Mouse (Mus musculus): ENCODE results near the gene Ubxn1. TPM values are rescaled to one million over a fixed set of nuclear protein-coding genes. Genes with fewer than 3 reads are reported as not detected.

Ubxn1 gene
- polyA plus RNA-seq, 1 experiment: 101 TPM

DNA sequence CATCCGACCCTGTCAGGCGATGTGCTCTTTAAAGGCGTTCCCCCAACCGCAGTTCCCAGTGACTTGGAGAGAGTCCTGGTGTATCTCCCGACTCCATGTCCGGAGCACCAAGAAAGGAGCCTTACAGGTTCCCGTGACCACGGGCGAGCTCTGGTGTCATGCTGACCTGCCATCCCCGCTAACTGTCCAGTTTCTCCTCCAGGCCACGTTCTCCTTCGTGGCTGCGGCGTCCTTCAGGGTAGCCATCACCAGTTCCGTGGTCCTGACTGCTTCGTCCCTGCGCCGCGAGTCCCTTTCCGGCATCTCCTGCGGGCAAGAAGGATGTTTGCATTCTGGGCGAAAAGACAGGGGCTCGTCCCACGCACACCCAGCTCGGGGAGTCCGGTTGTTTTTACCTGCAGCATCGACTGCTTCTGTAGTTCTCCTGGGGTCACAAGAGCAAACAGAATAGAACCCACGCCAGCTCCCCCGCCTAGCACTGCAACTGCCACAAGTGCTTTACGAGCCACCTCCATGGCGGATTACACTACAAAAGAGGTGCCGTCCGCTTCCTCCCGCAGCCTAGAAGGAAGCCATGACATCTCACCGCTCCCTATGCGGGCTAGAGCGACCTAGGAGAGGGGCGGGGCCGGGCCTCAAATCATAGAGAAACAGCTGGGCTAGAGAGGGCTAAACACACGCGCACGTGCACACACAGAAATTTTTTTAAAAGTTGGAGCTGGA is 9.2 kb downstream of the Ubxn1 start, which contains the start of gene Uqcc3:
Gene Uqcc3, minus strand, starts transcription at position 613 of the 723 bp plus-strand sequence.
- peak within 1 kb of the TSS; percentile 76 for H3K4me3 ChIP-seq (replicated peaks; ENCODE audit: extremely low read depth, low read depth, low read length)
- peak; percentile 92; the same call in 1 of the 2 replicates for TF ChIP-seq POLR2A (IDR thresholded peaks at IDR 0.05; ENCODE audit: borderline replicate concordance, extremely low read depth, low read depth, low read length)
- TF ChIP-seq CTCF (IDR thresholded peaks at IDR 0.05; ENCODE audit: insufficient read depth, low read length): no peak
- H3K4me1 ChIP-seq (ENCODE audit: control insufficient read depth, insufficient read depth, low read length): peaks cover 3% of the 10 kb centered on the region
- under 1% methylated on average over 42 of the region's 42 CpGs for WGBS
- DNase-seq: peak; percentile 83

DNA sequence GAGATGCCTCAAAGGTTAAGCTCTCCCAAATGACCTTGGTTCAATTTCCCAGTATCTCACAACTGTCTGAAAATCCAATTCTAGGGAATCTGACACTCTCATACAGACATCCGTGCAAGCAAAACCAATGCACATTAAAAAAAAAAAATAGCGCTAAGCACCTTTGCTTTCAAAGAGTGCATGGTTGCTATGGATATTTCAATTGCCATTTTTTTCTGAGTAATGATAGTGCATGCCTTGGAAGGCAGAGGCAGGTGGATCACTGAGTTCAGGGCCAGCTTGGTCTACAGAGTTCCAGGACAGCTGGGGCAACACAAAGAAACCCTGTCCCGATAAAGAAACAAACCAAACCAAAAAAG is 9.7 kb downstream of the Ubxn1 start:
- DNase-seq: no peak
- 8% methylated on average over 3 of the region's 3 CpGs for WGBS
- peak overlapping the region; percentile 76 for H3K4me3 ChIP-seq (replicated peaks; ENCODE audit: extremely low read depth, low read depth, low read length)
- no peak for TF ChIP-seq POLR2A (IDR thresholded peaks at IDR 0.05; ENCODE audit: borderline replicate concordance, extremely low read depth, low read depth, low read length)
- H3K4me1 ChIP-seq (ENCODE audit: control insufficient read depth, insufficient read depth, low read length): peaks cover 3% of the 10 kb centered on the region

DNA sequence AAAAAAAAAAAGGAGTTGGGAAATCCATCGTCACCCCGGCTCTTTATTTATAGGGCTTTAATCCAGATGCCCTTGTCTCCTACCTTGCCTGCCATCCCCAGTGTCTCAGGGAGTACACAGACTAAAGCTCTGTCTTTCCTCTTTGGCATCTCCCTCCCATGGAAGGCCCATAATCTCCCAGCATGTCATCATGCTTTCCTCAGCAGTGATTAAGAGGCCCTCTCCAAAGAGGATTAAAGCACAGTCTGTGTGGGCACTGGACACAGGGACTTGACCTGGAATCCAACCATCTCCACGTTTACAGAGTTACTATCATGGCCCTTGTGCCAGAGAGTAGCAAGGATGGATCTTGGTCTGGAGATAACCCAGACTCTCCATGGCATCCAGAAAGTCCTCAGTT is 12.3 kb downstream of the Ubxn1 start, which contains the start of the genes Lbhd1 and Gm49403:
Gene Lbhd1, plus strand, starts transcription at position 117 of the 400 bp plus-strand sequence.
Gene Gm49403, plus strand, starts transcription at position 315 of the 400 bp plus-strand sequence.
- Histone ChIP-seq H3K4me1 (ENCODE audit: control insufficient read depth, insufficient read depth, low read length) (peaks cover 6% of the 10 kb centered on the region), H3K4me3 (replicated peaks; ENCODE audit: extremely low read depth, low read depth, low read length) (no peak within 1 kb of the TSS)
- no peak for TF ChIP-seq CTCF (IDR thresholded peaks at IDR 0.05; ENCODE audit: insufficient read depth, low read length)
- TF ChIP-seq POLR2A (IDR thresholded peaks at IDR 0.05; ENCODE audit: borderline replicate concordance, extremely low read depth, low read depth, low read length): no peak
- WGBS: 69% methylated on average over 3 of the region's 3 CpGs
- DNase-seq: no peak

DNA sequence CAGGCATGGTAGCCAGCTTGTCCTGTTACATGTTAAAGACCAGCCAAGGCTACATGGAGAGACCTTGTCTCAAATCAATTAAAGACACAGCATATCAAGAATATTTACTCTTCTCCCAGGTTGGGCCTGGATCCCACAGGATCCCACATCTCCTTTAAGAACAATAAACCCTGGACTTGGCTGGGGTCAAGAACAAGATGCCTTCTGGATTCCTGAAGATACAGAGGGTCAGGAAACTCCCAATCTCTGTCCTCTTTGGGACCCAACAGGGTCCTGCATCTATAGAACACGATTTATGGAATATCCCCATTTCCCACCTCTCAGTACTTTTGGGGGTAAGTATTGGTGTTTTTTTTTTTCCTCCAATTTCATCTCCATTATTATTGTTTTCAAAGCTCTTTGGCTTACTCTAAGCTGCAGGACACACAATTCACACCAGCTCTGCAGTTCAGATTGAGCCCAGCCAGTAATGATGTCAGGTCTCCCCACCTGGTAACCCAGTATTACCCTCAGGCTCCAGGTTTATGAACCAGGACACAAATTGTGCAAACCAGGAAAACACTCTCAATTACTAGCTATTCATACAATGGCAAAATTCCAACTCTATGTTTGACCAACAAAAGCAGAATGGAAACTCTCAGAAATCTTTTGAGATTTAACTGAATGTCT is 15.8 kb downstream of the Ubxn1 start:
- 40% methylated on average over 1 of the region's 1 CpGs for WGBS
- Histone ChIP-seq H3K4me3 (replicated peaks; ENCODE audit: extremely low read depth, low read depth, low read length) (no peak overlapping the region), H3K4me1 (ENCODE audit: control insufficient read depth, insufficient read depth, low read length) (peaks cover 3% of the 10 kb centered on the region; the same call in 1 of the 2 replicates)
- no peak for DNase-seq
- TF ChIP-seq POLR2A (IDR thresholded peaks at IDR 0.05; ENCODE audit: borderline replicate concordance, extremely low read depth, low read depth, low read length) (no peak), CTCF (IDR thresholded peaks at IDR 0.05; ENCODE audit: insufficient read depth, low read length) (no peak)

DNA sequence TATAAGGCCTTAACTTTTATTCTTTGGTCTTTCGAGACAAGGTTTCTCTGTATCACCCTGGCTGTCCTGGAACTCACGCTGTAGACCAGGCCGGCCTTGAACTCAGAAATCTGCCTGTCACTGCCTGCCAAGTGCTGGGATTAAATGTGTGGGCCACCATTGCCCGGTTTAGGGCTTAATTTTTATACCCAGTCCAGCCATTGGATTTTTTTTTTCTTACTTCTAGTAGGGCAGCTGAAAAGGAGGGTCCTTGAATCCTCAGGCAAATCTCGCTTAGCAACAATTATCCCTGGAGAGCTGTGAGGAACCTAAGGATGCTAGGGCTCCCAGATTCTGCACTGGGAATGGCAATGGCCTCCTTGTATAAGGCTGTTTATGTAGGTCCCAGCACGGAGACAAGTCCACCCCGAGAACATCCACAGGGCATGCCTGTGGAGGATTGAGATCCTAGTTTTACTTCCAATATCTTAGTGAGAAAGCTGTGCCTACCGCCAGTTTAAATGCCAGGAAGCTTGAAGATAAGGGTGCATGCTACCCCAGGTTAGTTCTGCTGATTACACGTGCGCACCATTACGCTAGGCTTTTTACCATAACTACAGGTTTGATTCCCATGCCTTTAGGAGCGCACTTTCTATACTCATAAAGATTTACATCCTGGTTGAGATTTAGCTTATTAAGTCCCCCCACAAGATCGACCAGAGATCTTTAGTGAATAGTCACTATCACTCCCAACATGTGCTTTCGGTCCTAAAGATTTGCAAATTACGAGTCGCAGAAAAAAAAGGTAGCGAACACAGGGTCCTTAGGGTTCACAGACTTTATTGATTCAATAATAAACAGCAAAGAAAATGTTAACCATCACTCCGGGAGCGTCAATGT is 16.5 kb downstream of the Ubxn1 start:
- DNase-seq: no peak
- WGBS: 18% methylated on average over 19 of the region's 19 CpGs
- no peak for TF ChIP-seq CTCF (IDR thresholded peaks at IDR 0.05; ENCODE audit: insufficient read depth, low read length)
- no peak for TF ChIP-seq POLR2A (IDR thresholded peaks at IDR 0.05; ENCODE audit: borderline replicate concordance, extremely low read depth, low read depth, low read length)
- H3K4me1 ChIP-seq (ENCODE audit: control insufficient read depth, insufficient read depth, low read length): peaks cover 3% of the 10 kb centered on the region; the same call in 1 of the 2 replicates
- H3K4me3 ChIP-seq (replicated peaks; ENCODE audit: extremely low read depth, low read depth, low read length): peak overlapping the region; percentile 96

DNA sequence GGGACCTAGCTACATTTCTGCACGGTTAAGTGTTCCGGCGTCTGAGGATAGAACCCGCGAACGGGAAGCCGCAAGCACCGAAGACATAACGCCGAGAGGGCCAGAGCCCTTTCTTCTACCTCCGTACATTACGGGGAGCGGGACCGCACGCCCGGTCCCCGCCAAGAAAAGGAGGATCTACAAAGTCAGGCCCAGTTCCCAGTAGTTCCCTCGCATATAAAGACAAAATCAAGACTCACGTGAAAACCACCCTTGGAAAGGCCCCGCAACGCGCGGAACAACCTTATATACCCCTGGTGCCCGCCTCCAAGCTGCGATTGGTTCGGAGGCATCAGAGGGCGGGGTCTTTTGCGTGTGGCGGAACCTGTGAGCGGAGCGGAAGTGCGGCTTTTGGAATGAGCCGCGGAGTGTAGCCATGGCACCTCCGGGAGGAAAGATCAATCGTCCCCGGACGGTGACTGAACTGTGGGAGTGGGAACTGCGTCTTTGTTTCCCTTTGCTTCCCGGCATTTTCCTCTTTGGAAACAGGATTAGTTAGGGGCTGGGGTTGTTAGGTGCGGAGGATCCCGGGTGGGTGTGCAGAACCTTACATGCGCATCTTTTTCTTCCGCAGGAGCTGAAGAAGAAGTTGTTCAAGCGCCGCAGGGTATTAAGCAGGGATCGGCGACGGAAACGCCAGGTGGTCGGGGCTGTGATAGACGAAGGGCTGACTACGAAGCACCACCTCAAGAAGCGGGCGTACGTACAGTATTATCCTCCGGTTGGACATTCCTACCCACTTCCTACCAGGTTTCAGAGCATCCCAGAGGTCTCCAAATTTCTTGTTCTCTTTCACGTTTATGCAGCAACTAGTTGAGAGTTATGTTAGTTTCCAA is 17.5 kb downstream of the Ubxn1 start, which contains the start of the genes 1810009A15Rik and Gm49416:
Gene 1810009A15Rik, plus strand, starts transcription at position 343 of the 875 bp plus-strand sequence.
Gene Gm49416, plus strand, starts transcription at position 416 of the 875 bp plus-strand sequence.
- under 1% methylated on average over 58 of the region's 58 CpGs for WGBS
- peak; percentile 90 for DNase-seq

DNA sequence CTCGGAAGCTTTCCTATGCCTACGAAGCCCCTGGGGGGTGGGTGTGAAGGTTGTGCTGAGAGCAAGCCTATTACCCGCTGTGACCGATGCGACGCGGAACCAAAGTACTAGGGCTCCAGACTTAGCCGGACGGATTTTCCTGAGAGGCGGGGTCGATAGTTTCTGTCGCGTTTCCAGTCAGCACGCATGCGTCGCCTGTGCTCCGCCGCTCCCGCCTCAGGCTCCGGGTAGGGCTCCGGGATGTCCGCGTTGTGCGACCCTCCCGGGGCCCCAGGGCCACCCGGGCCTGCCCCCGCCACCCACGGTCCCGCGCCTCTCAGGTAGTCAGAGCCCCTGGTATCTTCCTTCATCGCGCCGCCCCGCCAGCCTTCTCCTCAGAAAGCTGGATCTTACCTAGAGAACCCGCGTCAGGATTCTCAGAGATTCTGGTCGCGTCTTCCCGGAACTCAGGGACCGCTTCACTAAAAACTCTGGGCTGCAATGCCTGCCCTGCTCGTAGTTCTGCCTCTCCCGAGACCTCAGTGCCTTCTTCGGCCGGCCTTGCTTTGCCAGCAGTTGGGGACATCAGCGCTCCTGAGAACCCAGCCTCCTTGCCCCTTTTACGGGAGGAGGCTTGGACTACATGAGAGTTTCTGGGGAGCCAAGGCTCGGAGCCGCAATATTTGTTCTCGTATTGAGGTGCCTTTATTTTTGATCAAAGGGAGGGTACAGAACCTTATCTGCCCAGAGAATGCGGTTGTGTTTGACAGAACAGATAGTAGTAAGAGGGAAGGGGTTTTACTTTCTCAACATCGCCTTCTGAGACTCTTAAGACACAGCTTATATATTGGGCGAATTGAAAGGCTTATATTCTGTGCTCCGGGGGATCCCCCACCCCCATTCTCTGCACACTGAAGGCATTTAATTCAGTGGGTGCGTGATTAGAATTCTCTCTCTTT is 21.8 kb downstream of the Ubxn1 start, which contains the start of gene Ints5:
Gene Ints5, plus strand, starts transcription at position 177 of the 938 bp plus-strand sequence.
- TF ChIP-seq POLR2A (IDR thresholded peaks at IDR 0.05; ENCODE audit: borderline replicate concordance, extremely low read depth, low read depth, low read length): peak; percentile 84; the same call in 1 of the 2 replicates
- no peak for TF ChIP-seq CTCF (IDR thresholded peaks at IDR 0.05; ENCODE audit: insufficient read depth, low read length)

More for the DNA sequence above, 17.5 kb downstream of the Ubxn1 start, which contains the start of the genes 1810009A15Rik and Gm49416:
- TF ChIP-seq POLR2A (IDR thresholded peaks at IDR 0.05; ENCODE audit: borderline replicate concordance, extremely low read depth, low read depth, low read length): no peak; the same call in 1 of the 2 replicates
- no peak for TF ChIP-seq CTCF (IDR thresholded peaks at IDR 0.05; ENCODE audit: insufficient read depth, low read length)
- H3K4me1 ChIP-seq (ENCODE audit: control insufficient read depth, insufficient read depth, low read length): peaks cover 3% of the 10 kb centered on the region; the same call in 1 of the 2 replicates
- peak within 1 kb of the TSS; percentile 96 for H3K4me3 ChIP-seq (replicated peaks; ENCODE audit: extremely low read depth, low read depth, low read length)

More for the DNA sequence above, 21.8 kb downstream of the Ubxn1 start, which contains the start of gene Ints5:
- peak; percentile 79 for DNase-seq
- Histone ChIP-seq H3K4me3 (replicated peaks; ENCODE audit: extremely low read depth, low read depth, low read length) (peak within 1 kb of the TSS; percentile 87), H3K4me1 (ENCODE audit: control insufficient read depth, insufficient read depth, low read length) (peaks cover 4% of the 10 kb centered on the region; the same call in 1 of the 2 replicates)
- WGBS: 1% methylated on average over 54 of the region's 54 CpGs

Data from lung, adult 2 months (tissue).